Comparison of ENCODE assay signal across 12 mouse cellular contexts in the genomic region with DNA sequence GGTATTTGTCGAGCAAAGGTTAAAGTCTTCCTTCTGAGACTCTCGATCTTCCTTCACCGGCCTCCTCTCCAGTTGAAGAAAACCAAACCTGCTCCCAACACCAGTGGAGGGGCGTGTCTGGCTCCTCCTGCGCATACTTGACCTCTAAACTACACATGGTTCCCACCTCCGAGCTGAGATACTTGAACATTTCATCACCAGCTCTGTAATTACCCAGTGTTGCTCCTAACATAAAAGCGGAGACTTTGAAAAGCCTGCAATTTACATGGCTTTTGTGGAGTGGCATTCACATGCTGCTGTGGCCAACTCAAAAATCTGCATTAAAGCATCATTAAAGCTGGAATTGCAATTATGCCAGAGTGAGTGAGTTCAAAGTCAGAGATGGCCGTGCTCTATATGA.
DNase-seq lines count a peak whose midpoint lies in the region; ATAC-seq lines count a peak whose summit lies in the region.
"Had no signal": no experiment of that assay in that cellular context is flagged by ENCODE, and none has a peak within 500 bp of the region (broad histone marks: within the 10 kb centered on the region; RNA-seq: fewer than 3 reads in every experiment).

No protein-coding gene starts in this region.

- no peak overlapping the region for H3K4me2 ChIP-seq in embryonic facial prominence, embryonic 11.5 days (ENCODE audit: low read depth, low read length)
- no peak overlapping the region for H3K4me2 ChIP-seq in midbrain, embryonic 15.5 days
- no peak overlapping the region for H3K4me2 ChIP-seq in midbrain, embryonic 13.5 days (replicated peaks)
- H3K4me2 ChIP-seq: liver, embryonic 15.5 days had no signal

- H3K4me1 ChIP-seq in embryonic facial prominence, embryonic 11.5 days (ENCODE audit: control insufficient read depth, insufficient read depth, low read length), result no peaks in the 10 kb centered on the region
- H3K4me1 ChIP-seq in embryonic facial prominence, embryonic 10.5 days, result peaks cover 25% of the 10 kb centered on the region
- H3K4me1 ChIP-seq in midbrain, embryonic 10.5 days, result peaks cover 35% of the 10 kb centered on the region
- H3K4me1 ChIP-seq in midbrain, embryonic 15.5 days, result 0 out of 2 replicates have a peak, but pooled peaks cover 5% of the 10 kb centered on the region
- peaks cover 23% of the 10 kb centered on the region for H3K4me1 ChIP-seq in midbrain, embryonic 13.5 days (replicated peaks)

- no peak for ATAC-seq in embryonic facial prominence, embryonic 11.5 days (replicated peaks; ENCODE audit: insufficient number of reproducible peaks, low FRiP score, low TSS enrichment, low read depth)
- no peak for ATAC-seq in midbrain, embryonic 15.5 days (replicated peaks)
- ATAC-seq in midbrain, embryonic 13.5 days, result no peak
- ATAC-seq in CD4-positive, CD25-positive, alpha-beta regulatory T cell, adult 4 months, result no peak

- H3K4me3 ChIP-seq in embryonic facial prominence, embryonic 11.5 days (ENCODE audit: low read depth, low read length), result no peak overlapping the region
- H3K4me3 ChIP-seq in embryonic facial prominence, embryonic 10.5 days, result no peak overlapping the region
- no peak overlapping the region for H3K4me3 ChIP-seq in midbrain, embryonic 10.5 days
- no peak overlapping the region for H3K4me3 ChIP-seq in midbrain, embryonic 15.5 days
- no peak overlapping the region for H3K4me3 ChIP-seq in midbrain, embryonic 13.5 days (replicated peaks)
- H3K4me3 ChIP-seq: liver, embryonic 15.5 days had no signal

- H3K36me3 ChIP-seq in embryonic facial prominence, embryonic 11.5 days (replicated peaks; ENCODE audit: control insufficient read depth, insufficient read depth, low read depth, low read length), result no peaks in the 10 kb centered on the region
- no peaks in the 10 kb centered on the region for H3K36me3 ChIP-seq in embryonic facial prominence, embryonic 10.5 days (replicated peaks)
- H3K36me3 ChIP-seq in midbrain, embryonic 10.5 days, result no peaks in the 10 kb centered on the region
- H3K36me3 ChIP-seq in midbrain, embryonic 15.5 days (replicated peaks), result no peaks in the 10 kb centered on the region
- H3K36me3 ChIP-seq in midbrain, embryonic 13.5 days, result no peaks in the 10 kb centered on the region
- H3K36me3 ChIP-seq: liver, embryonic 15.5 days had no signal

- peak; percentile 26 for DNase-seq in embryonic facial prominence, embryonic 11.5 days (ENCODE audit: low spot score)
- no peak for DNase-seq in embryonic facial prominence, embryonic 10.5 days (ENCODE audit: low spot score)
- no peak for DNase-seq in midbrain, embryonic 10.5 days (ENCODE audit: low spot score)
- DNase-seq in kidney, postnatal 10 days, result peak; percentile 35
- no peak for DNase-seq in cerebellum, adult 9-10 months
- DNase-seq: adrenal gland, adult 8-10 months; cerebellum, adult 8-10 months; gastrocnemius, postnatal 10 days had no signal

- no peaks in the 10 kb centered on the region for H3K9me3 ChIP-seq in embryonic facial prominence, embryonic 11.5 days (replicated peaks; ENCODE audit: control insufficient read depth, low read length)
- no peaks in the 10 kb centered on the region for H3K9me3 ChIP-seq in embryonic facial prominence, embryonic 10.5 days
- no peaks in the 10 kb centered on the region for H3K9me3 ChIP-seq in midbrain, embryonic 10.5 days (replicated peaks)
- no peaks in the 10 kb centered on the region for H3K9me3 ChIP-seq in midbrain, embryonic 15.5 days
- no peaks in the 10 kb centered on the region for H3K9me3 ChIP-seq in midbrain, embryonic 13.5 days
- H3K9me3 ChIP-seq: liver, embryonic 15.5 days had no signal

- no peak overlapping the region for H3K27ac ChIP-seq in embryonic facial prominence, embryonic 11.5 days (replicated peaks; ENCODE audit: low read depth, low read length)
- H3K27ac ChIP-seq in embryonic facial prominence, embryonic 10.5 days (replicated peaks), result no peak overlapping the region
- H3K27ac ChIP-seq in midbrain, embryonic 10.5 days (replicated peaks), result peak overlapping the region; percentile 52; the same call in 1 of the 2 replicates
- no peak overlapping the region for H3K27ac ChIP-seq in midbrain, embryonic 15.5 days
- 0 out of 2 replicates have a peak overlapping the region, but pooled peaks have one; percentile 31 for H3K27ac ChIP-seq in midbrain, embryonic 13.5 days
- H3K27ac ChIP-seq: liver, embryonic 15.5 days had no signal

- 62% methylated on average over 8 of the region's 8 CpGs for WGBS in embryonic facial prominence, embryonic 11.5 days
- 74% methylated on average over 8 of the region's 8 CpGs for WGBS in embryonic facial prominence, embryonic 10.5 days
- WGBS in midbrain, embryonic 10.5 days, result 85% methylated on average over 8 of the region's 8 CpGs
- 63% methylated on average over 8 of the region's 8 CpGs for WGBS in midbrain, embryonic 15.5 days
- WGBS in midbrain, embryonic 13.5 days, result 68% methylated on average over 8 of the region's 8 CpGs

- H3K9ac ChIP-seq in embryonic facial prominence, embryonic 11.5 days (replicated peaks; ENCODE audit: low read length), result no peak overlapping the region
- no peak overlapping the region for H3K9ac ChIP-seq in midbrain, embryonic 15.5 days
- H3K9ac ChIP-seq in midbrain, embryonic 13.5 days (replicated peaks), result no peak overlapping the region
- H3K9ac ChIP-seq: liver, embryonic 15.5 days had no signal

- H3K27me3 ChIP-seq in embryonic facial prominence, embryonic 11.5 days (ENCODE audit: control insufficient read depth, insufficient read depth, low read length), result no peaks in the 10 kb centered on the region
- no peaks in the 10 kb centered on the region for H3K27me3 ChIP-seq in embryonic facial prominence, embryonic 10.5 days (replicated peaks; ENCODE audit: low read depth, poor library complexity, severe bottlenecking)
- H3K27me3 ChIP-seq in midbrain, embryonic 10.5 days (ENCODE audit: low read depth, poor library complexity, severe bottlenecking), result no peaks in the 10 kb centered on the region
- H3K27me3 ChIP-seq in midbrain, embryonic 15.5 days (replicated peaks), result no peaks in the 10 kb centered on the region
- no peaks in the 10 kb centered on the region for H3K27me3 ChIP-seq in midbrain, embryonic 13.5 days
- H3K27me3 ChIP-seq: liver, embryonic 15.5 days had no signal

Comparison
In these comparisons a context has a peak if more than half of its experiments do, and no peak if none do; other contexts are left out.
1. DNase-seq: peak in embryonic facial prominence, embryonic 11.5 days (single experiment) and kidney, postnatal 10 days (single experiment); none in embryonic facial prominence, embryonic 10.5 days (single experiment), midbrain, embryonic 10.5 days (single experiment) and cerebellum, adult 9-10 months (single experiment).
2. H3K27ac ChIP-seq: peak in midbrain, embryonic 10.5 days (single experiment) and midbrain, embryonic 13.5 days (single experiment); none in embryonic facial prominence, embryonic 11.5 days (single experiment), embryonic facial prominence, embryonic 10.5 days (single experiment) and midbrain, embryonic 15.5 days (single experiment).